Mouse (Mus musculus): ENCODE results near the gene Bach2.

DNA sequence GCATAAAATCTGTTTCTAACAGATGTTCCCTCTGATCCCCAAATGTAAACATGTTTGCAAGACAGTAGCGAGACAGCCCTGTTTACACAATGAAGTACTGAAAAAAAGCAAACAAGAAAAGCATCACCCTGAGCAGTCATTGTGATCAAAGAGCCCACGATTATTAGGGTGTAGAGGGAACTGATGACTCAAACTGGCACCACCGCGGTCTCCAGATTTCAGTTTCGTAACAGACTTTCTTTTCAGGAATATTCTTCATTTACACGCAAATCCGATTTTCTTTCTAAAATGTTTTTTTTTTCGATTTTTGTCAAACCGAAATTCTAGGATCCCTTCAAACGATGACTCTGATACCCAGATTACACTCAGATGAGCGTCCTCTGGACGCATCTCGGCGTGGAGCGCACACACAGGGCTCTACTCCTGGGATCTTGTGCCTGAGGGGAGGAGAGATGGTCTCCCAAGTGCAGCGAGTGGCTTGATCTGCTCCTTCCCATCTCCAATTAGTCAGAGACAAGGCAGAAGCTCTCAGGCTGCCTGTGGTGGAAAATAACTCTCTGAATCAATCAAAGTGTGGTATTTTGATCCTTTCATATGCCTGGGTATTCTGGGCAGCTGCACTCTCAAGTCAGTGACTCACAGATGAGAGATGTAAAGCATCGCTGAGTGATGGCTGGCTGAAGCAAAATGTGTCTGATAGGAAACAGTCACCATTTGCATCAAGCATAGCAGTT is 166.7 kb downstream of the Bach2 start:
- TF ChIP-seq POLR2A (IDR thresholded peaks at IDR 0.05; ENCODE audit: insufficient read depth, low read length), result no peak
- no peak for TF ChIP-seq EP300 (IDR thresholded peaks at IDR 0.05; ENCODE audit: insufficient read depth, low read depth, low read length)
